8 mouse cellular contexts compared by ENCODE assay signal in the genomic region with DNA sequence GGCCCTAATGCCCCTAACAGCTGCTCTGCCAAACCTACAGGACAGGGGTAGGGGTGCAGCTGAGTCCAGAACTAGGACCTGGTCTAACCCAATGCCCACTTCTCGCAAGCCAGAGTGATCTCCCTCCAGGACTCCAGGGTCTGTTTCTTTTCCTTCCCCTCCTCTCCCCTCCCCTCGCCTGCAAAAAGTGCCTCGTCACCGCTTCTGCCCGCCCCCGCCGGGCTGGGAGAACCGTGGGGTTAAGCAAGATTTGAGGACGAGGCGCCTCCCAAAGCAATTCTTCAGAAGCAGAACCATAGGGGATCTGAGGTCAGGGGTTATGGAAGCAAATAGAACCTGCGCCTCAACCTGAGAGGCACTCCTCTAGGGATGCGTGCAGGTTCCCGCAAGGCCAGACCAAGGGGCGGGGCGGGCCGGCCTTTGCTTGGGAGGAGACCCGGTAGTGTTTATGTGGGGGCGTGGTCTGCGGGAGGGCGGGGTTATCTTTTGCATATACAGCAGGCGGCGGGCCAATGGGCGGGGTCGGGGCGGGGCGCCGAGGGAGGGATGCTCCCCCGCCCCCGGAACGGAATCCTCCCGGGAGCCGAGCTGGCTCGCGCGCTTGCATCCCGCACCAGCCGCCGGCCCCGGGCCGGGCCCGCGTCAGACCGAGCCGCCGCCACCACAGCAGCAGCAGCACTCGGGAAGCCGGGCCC. TPM values are rescaled to one million over a fixed set of nuclear protein-coding genes. Genes with fewer than 3 reads are reported as not detected.
DNase-seq lines count a peak whose midpoint lies in the region; ATAC-seq and TF ChIP-seq lines count a peak whose summit lies in the region.

TSS of gene Numbl (plus strand) at position 229 of the 695 bp plus-strand sequence.

- peak within 1 kb of the TSS; percentile 91 for H3K27ac ChIP-seq in forebrain, postnatal 0 days (ENCODE audit: low read depth, low read length)
- peak within 1 kb of the TSS; percentile 76 for H3K27ac ChIP-seq in lung, embryonic 15.5 days

- H3K27me3 ChIP-seq in G1E (ENCODE audit: insufficient read depth, low read length) = peaks cover 9% of the 10 kb centered on the region; the same call in 1 of the 2 replicates
- H3K27me3 ChIP-seq in forebrain, postnatal 0 days (ENCODE audit: insufficient read depth, low read length) = no peaks in the 10 kb centered on the region
- H3K27me3 ChIP-seq in lung, embryonic 15.5 days = no peaks in the 10 kb centered on the region

- H3K9me3 ChIP-seq in G1E (replicated peaks) = no peaks in the 10 kb centered on the region
- H3K9me3 ChIP-seq in forebrain, postnatal 0 days (ENCODE audit: low read length) = no peaks in the 10 kb centered on the region
- no peaks in the 10 kb centered on the region for H3K9me3 ChIP-seq in lung, embryonic 15.5 days

- H3K4me1 ChIP-seq in G1E (ENCODE audit: insufficient read depth, low read depth, low read length) = peaks cover 42% of the 10 kb centered on the region
- H3K4me1 ChIP-seq in forebrain, postnatal 0 days (ENCODE audit: insufficient read depth) = peaks cover 19% of the 10 kb centered on the region; the same call in 1 of the 2 replicates
- H3K4me1 ChIP-seq in lung, embryonic 15.5 days = peaks cover 44% of the 10 kb centered on the region

- H3K4me2 ChIP-seq in forebrain, postnatal 0 days (ENCODE audit: low read depth) = peak within 1 kb of the TSS; percentile 81
- H3K4me2 ChIP-seq in lung, embryonic 15.5 days = peak within 1 kb of the TSS; percentile 84

- ATAC-seq in G1E (ENCODE audit: extremely low read depth, insufficient number of reproducible peaks, low FRiP score, poor library complexity, severe bottlenecking) = peak; percentile 86
- ATAC-seq in forebrain, postnatal 0 days = peak; percentile 57
- ATAC-seq in lung, embryonic 15.5 days (ENCODE audit: borderline replicate concordance, extremely low read depth, low FRiP score, low TSS enrichment) = peak; percentile 74

- peaks cover 44% of the 10 kb centered on the region for H3K36me3 ChIP-seq in G1E (replicated peaks)
- peaks cover 21% of the 10 kb centered on the region for H3K36me3 ChIP-seq in forebrain, postnatal 0 days (ENCODE audit: insufficient read depth)
- peaks cover 15% of the 10 kb centered on the region for H3K36me3 ChIP-seq in lung, embryonic 15.5 days

- peak; percentile 95 for DNase-seq in G1E (ENCODE audit: low spot score)
- DNase-seq in cerebellum, adult 18-20 months = peak; percentile 96
- DNase-seq in forebrain, postnatal 0 days = peak; percentile 94
- DNase-seq in heart, postnatal 4 days = peak; percentile 95
- DNase-seq in layer of hippocampus, adult 8-10 months (ENCODE audit: low spot score in 2 of 2) = peak; percentile 88 to 89
- peak; percentile 90 for DNase-seq in ovary, adult 18-20 months (ENCODE audit: low spot score)
- peak; percentile 95 for DNase-seq in thymus, postnatal 0 days (ENCODE audit: low spot score)

- peak within 1 kb of the TSS; percentile 73 for H3K4me3 ChIP-seq in G1E (ENCODE audit: low read depth, low read length)
- H3K4me3 ChIP-seq in forebrain, postnatal 0 days (ENCODE audit: low read depth, low read length) = peak within 1 kb of the TSS; percentile 87
- H3K4me3 ChIP-seq in lung, embryonic 15.5 days = peak within 1 kb of the TSS; percentile 91

- TF ChIP-seq CTCF in G1E (IDR thresholded peaks at IDR 0.05; ENCODE audit: low read depth, low read length) = no peak
- no peak for TF ChIP-seq CTCF in forebrain, postnatal 0 days (IDR thresholded peaks at IDR 0.05; ENCODE audit: low read depth)

- H3K9ac ChIP-seq in forebrain, postnatal 0 days = peak within 1 kb of the TSS; percentile 72
- H3K9ac ChIP-seq in lung, embryonic 15.5 days = peak within 1 kb of the TSS; percentile 82

- WGBS in forebrain, postnatal 0 days = 3% methylated on average over 46 of the region's 47 CpGs
- 1% methylated on average over 33 of the region's 47 CpGs for WGBS in lung, embryonic 15.5 days

RNA-seq across cellular contexts. Expression of gene Numbl, which starts in this region (rescaled TPM):
- total RNA-seq in G1E (2014; fragmentation: Nextera tagmentation) (2.9 and 4.5 TPM in 2 replicates), G1E (2017) (1.3 and 1.6 TPM in 2 replicates)
- polyA plus RNA-seq in G1E (2012) = 5.7 TPM in 2 replicates
- 81.6 and 86.4 TPM in 2 replicates for total RNA-seq in forebrain, postnatal 0 days (2014; rRNA removed)
- polyA plus RNA-seq in forebrain, postnatal 0 days (2015; fragmentation: Nextera tagmentation; extraction: Ambion mirVana) = 47.5 and 51.7 TPM in 2 replicates
- total RNA-seq in heart, postnatal 4 days (2021) = 10 to 100 TPM; 11.5 to 12.1 TPM
- 100 to 1,000 TPM; 110 to 133 (median 125) TPM for total RNA-seq in layer of hippocampus, adult 8-10 months (2022)
- 23.6 and 23.8 TPM in 2 replicates for polyA plus RNA-seq in lung, embryonic 15.5 days (2015; fragmentation: Nextera tagmentation; extraction: Ambion mirVana)
- 3.2 and 3.5 TPM in 2 replicates for polyA plus RNA-seq in thymus, postnatal 0 days (2015; fragmentation: Nextera tagmentation; extraction: Ambion mirVana)

Comparison
In these comparisons a context has a peak if more than half of its experiments do, and no peak if none do; other contexts are left out.
1. Peak in every context shown above with its lines: DNase-seq, ATAC-seq, H3K4me3 ChIP-seq and H3K27ac ChIP-seq.